Mouse (Mus musculus) thymus, postnatal 25 days (tissue): ENCODE measurements around the gene Ube2j2.

Source experiments
- DNase-seq: peaks from one replicate; pipeline ENCODE4 v3.0.0; 2022

Ube2j2 gene

DNA sequence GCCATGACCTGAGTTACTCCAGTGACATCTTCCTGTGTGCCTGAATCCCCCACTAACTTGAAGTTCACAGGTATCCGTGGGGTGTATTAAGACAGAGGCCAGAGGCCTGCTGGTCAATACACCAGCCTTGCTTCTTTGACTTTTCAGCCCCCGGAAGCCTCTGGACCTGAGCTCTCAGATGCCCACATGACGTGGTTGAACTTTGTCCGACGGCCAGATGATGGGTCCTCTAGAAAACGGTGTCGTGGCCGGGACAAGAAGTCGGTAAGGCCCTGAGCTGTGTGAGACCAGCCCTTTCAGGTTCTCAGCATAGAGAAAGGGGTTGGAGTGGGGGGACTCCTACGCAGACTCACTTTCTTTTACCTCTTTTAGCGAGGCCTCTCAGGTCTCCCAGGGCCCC is 20.8 kb downstream of the Ube2j2 start:
- no peak for DNase-seq

DNA sequence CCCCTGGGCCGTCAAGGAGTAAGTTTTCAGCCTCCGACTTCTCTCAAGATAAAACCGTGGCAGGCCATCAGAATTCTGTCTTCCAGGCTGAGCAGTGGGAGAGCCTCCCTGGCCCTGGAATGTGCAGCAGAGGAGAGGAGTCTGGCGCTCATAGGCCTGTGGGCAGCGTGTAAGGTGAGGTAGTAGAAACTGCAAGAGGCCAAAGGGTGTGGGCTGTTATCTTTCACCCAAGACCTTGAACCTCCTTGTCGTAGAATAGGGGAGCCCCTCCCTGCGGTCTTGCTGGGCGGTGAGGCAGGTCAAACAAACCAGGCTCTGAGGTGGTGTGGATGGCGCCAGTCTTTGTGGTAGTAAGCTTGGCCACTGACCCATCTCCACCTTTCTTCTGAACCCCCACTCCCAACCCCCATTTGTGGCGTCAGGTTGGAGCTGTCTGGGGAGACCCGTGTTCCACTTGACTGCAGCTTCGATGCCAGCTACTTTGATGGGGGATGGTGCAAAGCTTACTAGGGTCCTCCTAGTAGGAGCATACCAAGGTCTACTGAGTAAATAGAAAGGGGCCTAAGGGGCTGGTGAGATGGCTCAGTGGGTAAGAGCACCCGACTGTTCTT is 25.5 kb downstream of the Ube2j2 start:
- DNase-seq, result no peak

DNA sequence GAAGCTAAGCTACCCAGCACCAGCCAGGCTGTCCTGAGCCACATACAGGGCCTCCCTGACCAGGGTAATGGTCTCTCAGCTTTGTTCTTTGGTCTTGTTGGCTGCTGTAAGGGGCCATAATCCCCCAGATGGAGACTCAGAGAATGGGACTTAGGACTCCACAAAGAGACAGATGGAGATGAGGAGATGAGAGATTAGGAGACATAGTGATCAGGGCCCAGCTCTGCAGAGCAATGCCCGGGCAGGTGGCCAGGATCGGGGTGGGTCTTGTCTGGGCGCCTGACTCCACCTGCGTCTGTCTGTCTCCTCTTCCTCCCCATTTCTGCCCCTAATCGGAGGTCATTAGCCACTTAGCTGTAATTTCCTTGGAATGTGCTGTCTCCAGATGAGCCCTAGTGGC is 26.7 kb downstream of the Ube2j2 start:
- DNase-seq, result no peak

DNA sequence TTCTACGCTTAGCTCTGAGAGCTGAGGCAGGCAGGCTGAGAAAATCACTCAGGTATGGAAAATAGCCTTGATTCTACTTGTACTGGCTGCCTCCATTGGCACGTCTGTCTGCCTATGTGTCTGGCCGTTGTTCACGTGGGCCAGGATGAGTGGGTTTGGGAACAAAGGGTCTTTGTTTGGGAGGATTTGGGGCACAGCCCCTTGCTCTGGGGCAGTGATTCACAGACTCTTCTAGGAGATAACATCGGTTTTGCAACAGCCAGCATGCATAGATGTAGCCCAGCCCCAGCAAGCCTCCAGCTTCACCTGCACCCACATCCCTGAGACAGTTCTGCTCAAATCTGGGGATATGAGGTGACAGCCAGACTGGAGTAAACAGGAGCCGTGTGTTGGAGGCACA is 29.0 kb downstream of the Ube2j2 start:
- no peak for DNase-seq

GRCm38 (mm10) chr4:155973239-155973638 is 29.6 kb downstream of the Ube2j2 start:
- no peak for DNase-seq

DNA sequence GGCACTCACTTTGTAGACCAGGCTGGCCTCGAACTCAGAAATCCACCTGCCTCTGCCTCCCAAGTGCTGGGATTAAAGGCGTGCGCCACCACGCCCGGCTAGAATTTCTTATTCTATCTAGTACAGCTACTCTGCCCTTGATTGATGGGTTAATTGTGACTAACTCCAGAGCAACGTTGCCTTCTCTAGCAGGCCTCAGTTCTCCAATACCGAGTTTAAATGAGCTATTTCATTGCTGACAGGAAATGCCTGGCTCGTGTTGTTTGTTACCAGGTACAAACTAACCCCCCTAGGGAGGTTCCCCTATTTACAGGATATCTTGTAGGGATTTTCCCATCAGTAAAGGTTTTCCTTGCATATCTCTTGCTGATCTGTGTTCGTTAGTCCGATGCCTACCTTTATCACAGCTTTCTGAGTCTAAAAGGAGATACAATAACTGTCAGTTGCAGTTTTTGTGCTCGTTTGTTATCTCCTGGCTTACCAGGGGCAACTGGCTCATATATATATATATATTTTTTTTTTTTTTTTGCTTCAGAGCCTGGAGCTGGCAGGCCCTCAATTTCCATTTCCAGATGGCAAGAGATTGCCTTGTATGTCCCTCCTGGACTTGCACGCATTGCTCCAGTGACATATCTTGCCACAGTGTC is 37.9 kb downstream of the Ube2j2 start:
- DNase-seq, result no peak

DNA sequence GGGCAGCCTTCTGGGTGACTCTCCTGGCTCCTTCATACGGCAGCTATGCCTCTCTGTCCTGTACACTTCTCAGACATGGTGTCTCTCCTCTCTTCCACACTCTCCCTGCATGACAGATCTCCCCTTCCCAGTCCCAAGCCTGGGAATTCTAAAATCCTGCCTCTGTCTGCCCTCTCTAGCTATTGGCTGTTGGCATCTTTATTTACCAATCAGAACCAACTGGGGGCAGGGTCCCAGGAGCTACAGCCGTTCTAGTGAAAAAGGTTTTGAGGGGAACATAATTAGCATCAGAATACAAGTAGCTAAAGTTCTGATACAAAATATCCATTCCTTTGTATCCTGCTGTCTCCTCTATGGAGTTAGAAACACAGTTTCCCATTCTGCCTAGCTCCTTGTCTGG is 40.2 kb downstream of the Ube2j2 start:
- no peak for DNase-seq

GRCm38 (mm10) chr4:155991211-155991907 is 47.7 kb downstream of the Ube2j2 start:
- DNase-seq, result no peak

DNA sequence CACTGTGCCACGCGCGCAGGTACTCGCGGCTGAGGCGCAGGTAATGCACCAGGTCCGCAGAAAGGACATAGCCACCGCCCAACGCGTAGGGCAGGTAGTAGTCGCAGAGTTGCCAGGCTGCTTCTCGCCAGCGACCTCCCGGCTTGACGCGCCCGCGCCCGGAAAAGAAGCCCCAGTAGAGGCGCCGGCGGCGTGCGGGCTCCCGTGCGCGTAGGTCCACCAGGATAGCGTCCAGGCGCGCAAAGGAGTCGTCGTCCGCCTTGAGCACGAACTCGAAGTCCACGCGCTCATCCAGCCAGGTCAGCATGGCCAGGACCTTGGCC is 48.2 kb downstream of the Ube2j2 start:
- no peak for DNase-seq

GRCm38 (mm10) chr4:155992241-155992905 is 48.7 kb downstream of the Ube2j2 start, which contains the start of the genes B3galt6 and Sdf4:
Gene B3galt6, minus strand, starts transcription at chr4:155992649.
Gene Sdf4, plus strand, starts transcription at chr4:155992872.
- peak; percentile 88 for DNase-seq

DNA sequence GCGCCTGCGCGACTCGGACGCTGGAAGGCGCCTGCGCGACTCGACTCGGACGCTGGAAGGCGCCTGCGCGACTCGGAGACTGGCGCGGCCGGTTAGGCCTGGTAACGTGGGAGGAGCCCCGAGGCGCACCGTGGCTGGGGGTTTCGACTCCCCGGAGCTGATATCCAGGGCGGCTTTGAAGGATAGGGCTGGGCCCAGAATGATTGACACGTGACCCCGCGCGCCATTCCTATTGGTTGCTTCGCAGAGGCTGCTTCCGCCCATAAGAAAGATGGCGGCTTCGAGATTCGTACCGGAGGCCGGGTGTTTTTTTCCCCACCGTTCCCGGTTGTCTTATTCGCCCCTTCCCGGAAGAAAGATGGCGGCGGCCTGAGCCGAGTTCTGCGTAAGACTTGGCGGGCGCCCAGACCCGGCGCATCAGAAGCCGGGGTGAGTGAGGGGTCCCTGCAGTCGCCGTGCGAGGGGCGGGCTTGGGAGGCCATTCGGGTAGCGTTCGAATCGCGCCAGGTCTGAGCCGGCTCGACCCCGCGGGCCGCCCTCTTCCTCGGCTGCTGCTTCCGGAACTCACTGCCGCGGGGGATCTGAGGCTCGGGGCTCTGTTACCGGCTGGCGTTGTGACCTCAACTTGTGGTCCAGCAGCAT is 49.4 kb downstream of the Ube2j2 start:
- peak; percentile 98 for DNase-seq

GRCm38 (mm10) chr4:155993606-155994005 is 50.0 kb downstream of the Ube2j2 start:
- no peak for DNase-seq

- no peak for DNase-seq
Observed at GRCm38 (mm10) chr4:156004109-156004508, 60.5 kb downstream of the Ube2j2 start.

DNA sequence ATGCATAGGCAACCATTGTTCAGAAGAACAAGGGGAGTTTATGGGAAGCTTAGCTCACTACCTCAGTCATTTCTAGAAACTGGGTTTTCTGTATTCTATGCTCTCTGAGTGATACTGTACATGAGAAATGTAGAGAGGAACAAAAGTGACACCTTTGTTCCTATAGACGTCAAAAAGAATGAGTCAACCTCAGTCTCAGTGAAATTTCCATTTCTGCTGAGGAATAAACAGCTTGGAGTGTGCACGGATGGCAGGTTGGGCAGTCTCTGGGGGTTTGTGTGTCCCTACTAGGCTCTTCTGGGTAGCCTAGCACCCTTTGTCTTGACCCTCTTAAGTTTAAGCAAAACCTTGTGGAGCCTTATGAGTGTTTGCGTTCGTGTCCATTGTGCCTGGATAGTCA is 64.7 kb downstream of the Ube2j2 start:
- DNase-seq, result no peak
